Mouse (Mus musculus) cerebellum, postnatal 14 days (tissue): ENCODE results near the gene Garnl3.

ENCODE experiments used
- DNase-seq, 2 experiments: peaks; one replicate each; pipeline ENCODE4 v3.0.0; 2021; ENCODE audit warnings: mixed read lengths in 2 of 2

The Garnl3 gene

GRCm38 (mm10) chr2:33086671-33087363, 44.6 kb downstream of the Garnl3 start:
- DNase-seq = peak; percentile 59 to 72

GRCm38 (mm10) chr2:33086016-33086596, 45.3 kb downstream of the Garnl3 start:
- peak; percentile 42 to 55 for DNase-seq

GRCm38 (mm10) chr2:33084221-33084620, 47.2 kb downstream of the Garnl3 start:
- no peak for DNase-seq

- DNase-seq = peak; percentile 51 to 58
Observed at GRCm38 (mm10) chr2:33080166-33080565, 51.3 kb downstream of the Garnl3 start.

GRCm38 (mm10) chr2:33077252-33077651, 54.2 kb downstream of the Garnl3 start:
- peak; percentile 61 to 78 for DNase-seq

GRCm38 (mm10) chr2:33074931-33075330, 56.5 kb downstream of the Garnl3 start:
- DNase-seq = no peak

- DNase-seq = no peak
Observed at GRCm38 (mm10) chr2:33074188-33074587, 57.3 kb downstream of the Garnl3 start.

- no peak for DNase-seq
Observed at GRCm38 (mm10) chr2:33072333-33072732, 59.1 kb downstream of the Garnl3 start.

- DNase-seq = no peak
Observed at GRCm38 (mm10) chr2:33065610-33066009, 65.8 kb downstream of the Garnl3 start.

GRCm38 (mm10) chr2:33062744-33063143, 68.7 kb downstream of the Garnl3 start:
- DNase-seq = peak; percentile 36 to 38

- DNase-seq = peak; percentile 52 to 66
Observed at GRCm38 (mm10) chr2:33058926-33059325, 72.5 kb downstream of the Garnl3 start.

- peak in 1 of 2 experiments; percentile 26 for DNase-seq
Observed at GRCm38 (mm10) chr2:33057514-33057913, 73.9 kb downstream of the Garnl3 start.

- no peak for DNase-seq
Observed at GRCm38 (mm10) chr2:33053966-33054365, 77.5 kb downstream of the Garnl3 start.

- no peak for DNase-seq
Observed at GRCm38 (mm10) chr2:33047360-33047759, 84.1 kb downstream of the Garnl3 start.

- DNase-seq = no peak
Observed at GRCm38 (mm10) chr2:33046919-33047318, 84.5 kb downstream of the Garnl3 start.

GRCm38 (mm10) chr2:33045899-33046298, 85.6 kb downstream of the Garnl3 start:
- DNase-seq = no peak

GRCm38 (mm10) chr2:33042781-33043180, 88.7 kb downstream of the Garnl3 start:
- no peak for DNase-seq

GRCm38 (mm10) chr2:33041571-33041970, 89.9 kb downstream of the Garnl3 start:
- no peak for DNase-seq

- DNase-seq = peak; percentile 32 to 36
Observed at GRCm38 (mm10) chr2:33037429-33037828, 94.0 kb downstream of the Garnl3 start.

- no peak for DNase-seq
Observed at GRCm38 (mm10) chr2:33035297-33035696, 96.2 kb downstream of the Garnl3 start.

GRCm38 (mm10) chr2:33033281-33033680, 98.2 kb downstream of the Garnl3 start:
- DNase-seq = peak; percentile 78 to 80

- DNase-seq = no peak
Observed at GRCm38 (mm10) chr2:33032391-33033062, 98.9 kb downstream of the Garnl3 start.

GRCm38 (mm10) chr2:33025040-33025439, 106.4 kb downstream of the Garnl3 start:
- no peak for DNase-seq

GRCm38 (mm10) chr2:33024564-33024963, 106.9 kb downstream of the Garnl3 start:
- peak; percentile 77 to 79 for DNase-seq
